Mouse (Mus musculus): ENCODE measurements around the gene Gm10271.

DNA sequence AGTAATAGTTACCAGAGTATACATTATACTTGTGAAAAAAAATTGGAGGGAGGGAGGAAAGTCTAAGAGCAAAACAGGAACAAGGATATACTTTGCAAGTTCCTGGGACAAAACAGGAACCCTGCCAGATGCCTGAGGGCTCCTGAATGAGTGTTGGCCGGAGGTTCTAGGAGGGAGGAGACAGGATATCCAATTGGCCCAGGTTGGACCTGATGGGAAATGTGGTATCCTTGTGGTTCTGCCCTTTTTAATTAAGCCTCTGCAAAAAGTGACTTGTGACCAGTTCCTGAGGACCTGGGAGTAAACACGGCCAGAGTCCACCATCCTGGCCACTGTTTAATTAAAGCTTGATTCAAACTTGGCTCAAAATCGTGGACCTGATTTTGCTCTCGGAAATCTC is 3.7 kb downstream of the Gm10271 start:
- TF ChIP-seq CTCF (conservative IDR thresholded peaks at IDR 0.05; ENCODE audit: low read length) (no peak), NANOG (IDR thresholded peaks at IDR 0.05; ENCODE audit: borderline replicate concordance, low read length) (no peak)

Data from E14TG2a.4 (cell line).